Mouse (Mus musculus) kidney, adult 2 months (tissue): ENCODE results near the gene Slc45a3. TPM values are rescaled to one million over a fixed set of nuclear protein-coding genes. Genes with fewer than 3 reads are reported as not detected.

ENCODE experiments used
- DNase-seq: peaks from one replicate; pipeline ENCODE4 v3.0.0; 2021
- H3K27ac ChIP-seq: fragments of 200-500 bp; 2 replicates; pipeline ENCODE4 v1.5.1; 2012; ENCODE audit warnings: low read depth, low read length, control low read depth, inconsistent platforms; ENCODE audit not compliant: insufficient read depth
- H3K27me3 ChIP-seq: fragments of 200-500 bp; replicated peaks from 2 replicates; pipeline ENCODE4 v1.6.1; 2012; ENCODE audit warnings: mild to moderate bottlenecking, moderate library complexity, low read length, inconsistent platforms; ENCODE audit not compliant: control insufficient read depth, insufficient read depth
- H3K36me3 ChIP-seq: fragments of 200-500 bp; 2 replicates; pipeline ENCODE4 v1.6.1; 2012; ENCODE audit warnings: mild to moderate bottlenecking, moderate library complexity, low read length, inconsistent platforms; ENCODE audit not compliant: control insufficient read depth, insufficient read depth
- H3K4me1 ChIP-seq: fragments of 200-500 bp; 2 replicates; pipeline ENCODE4 v1.6.1; 2011; ENCODE audit warnings: low read length; ENCODE audit not compliant: control insufficient read depth, insufficient read depth
- H3K4me3 ChIP-seq: fragments of 200-500 bp; 2 replicates; pipeline ENCODE4 v1.5.1; 2011; ENCODE audit warnings: mild to moderate bottlenecking, low read depth, low read length, control low read depth; ENCODE audit not compliant: insufficient read depth
- CTCF ChIP-seq: fragments of 200-500 bp; conservative IDR thresholded peaks from 2 replicates; pipeline ENCODE4 v1.5.1; 2011; ENCODE audit warnings: low read depth, mild to moderate bottlenecking, control low read depth, low read length, moderate library complexity, mixed read lengths; ENCODE audit not compliant: insufficient read depth, insufficient read length
- POLR2A ChIP-seq: fragments of 200-500 bp; IDR thresholded peaks from one replicate; pipeline ENCODE4 v1.6.1; 2011; ENCODE audit warnings: low read depth, low read length, control low read depth
- WGBS: fragments of 180-500 bp; shearing (Covaris S2); methylation state at CpG from one replicate; pipeline ENCODE4 v1.1.7; 2018; 5-methylcytosine and 5-hydroxymethylcytosine counted together
- polyA plus RNA-seq: library from polyadenylated mRNA; depleted of rRNA; stranded (reverse); fragments of >200 nt; gene quantifications from 2 replicates; pipeline ENCODE4 v1.2.3, GENCODE M21; 2012

Slc45a3 gene
- polyA plus RNA-seq, 1 experiment, result 30.5 TPM

- Histone ChIP-seq H3K36me3 (no peaks in the 10 kb centered on the region), H3K4me3 (no peak overlapping the region), H3K27me3 (no peaks in the 10 kb centered on the region), H3K27ac (no peak overlapping the region), H3K4me1 (peaks cover 52% of the 10 kb centered on the region)
- TF ChIP-seq CTCF (no peak), POLR2A (no peak)
- WGBS, result 68% methylated on average over 5 of the region's 5 CpGs
- DNase-seq, result no peak
These were observed 3.1 kb downstream of the Slc45a3 start for GRCm38 (mm10) chr1:131965818-131966217.

DNA sequence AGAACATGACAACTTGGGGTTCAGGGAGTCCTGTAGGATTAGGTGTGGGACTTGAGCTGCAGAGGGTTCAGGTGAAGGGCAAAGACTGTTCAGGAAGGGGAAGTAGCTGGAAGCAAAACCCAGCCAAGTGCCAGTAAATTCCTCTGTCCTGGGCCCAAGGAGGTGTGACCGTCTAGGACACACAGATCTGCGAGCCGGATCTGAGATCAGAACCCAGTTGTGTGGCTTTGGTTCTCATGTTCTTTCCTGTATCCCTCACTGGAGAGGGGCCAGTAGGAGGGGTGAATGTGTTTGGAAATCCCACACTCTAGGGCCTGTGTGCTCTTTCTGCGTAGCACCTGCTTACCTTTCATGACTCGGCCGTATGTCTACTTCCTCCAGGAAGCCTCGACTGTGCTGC is 4.6 kb downstream of the Slc45a3 start:
- peaks cover 64% of the 10 kb centered on the region for H3K4me1 ChIP-seq
- peak; percentile 76 for DNase-seq
- peak overlapping the region; percentile 75 for H3K27ac ChIP-seq

DNA sequence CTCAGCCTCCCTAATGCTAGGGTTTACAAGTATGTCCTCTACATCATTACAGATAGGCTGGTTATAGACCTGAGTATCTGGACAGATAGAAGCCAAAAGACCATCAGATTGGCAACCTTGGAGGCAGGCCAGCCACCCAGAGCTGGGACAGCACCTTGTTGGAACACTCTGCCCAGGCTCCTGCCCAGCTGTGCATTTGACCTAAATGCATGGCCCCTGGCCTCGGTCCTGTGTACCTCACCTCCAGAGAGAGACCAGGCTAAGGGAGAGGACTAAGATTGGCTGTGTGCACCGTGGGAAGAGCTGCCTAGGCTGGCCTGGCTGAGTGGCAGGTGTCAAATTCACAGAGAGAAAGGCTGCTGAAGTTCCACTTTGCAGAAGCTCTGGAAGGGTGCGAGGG is 5.8 kb downstream of the Slc45a3 start:
- no peak for TF ChIP-seq POLR2A
- TF ChIP-seq CTCF, result no peak

More for the DNA sequence above, 4.6 kb downstream of the Slc45a3 start:
- H3K36me3 ChIP-seq, result no peaks in the 10 kb centered on the region
- no peak overlapping the region for H3K4me3 ChIP-seq
- no peaks in the 10 kb centered on the region for H3K27me3 ChIP-seq
- WGBS, result 27% methylated on average over 7 of the region's 7 CpGs
- TF ChIP-seq CTCF (no peak), POLR2A (no peak)

DNA sequence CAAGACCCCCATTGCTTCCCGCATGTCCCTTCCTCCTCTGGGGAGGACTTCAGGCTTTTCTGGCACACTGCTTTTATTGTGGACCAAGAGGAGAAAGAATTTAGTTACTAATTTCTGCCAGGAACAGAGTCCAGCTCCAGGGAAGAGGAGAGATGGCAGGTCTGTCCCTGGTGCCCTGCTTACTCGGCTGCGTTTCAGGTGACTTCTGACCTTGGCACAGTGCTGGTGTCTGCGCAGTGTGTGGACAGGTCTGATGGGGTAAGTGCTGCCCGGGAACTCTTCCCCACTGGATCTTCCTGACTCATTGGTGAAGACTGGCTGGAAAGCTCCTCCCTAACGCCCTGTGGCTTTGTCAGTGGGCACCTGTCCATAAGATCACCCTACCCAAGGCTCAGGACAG is 6.2 kb downstream of the Slc45a3 start:
- Histone ChIP-seq H3K27me3 (no peaks in the 10 kb centered on the region), H3K27ac (peak overlapping the region; percentile 75), H3K36me3 (no peaks in the 10 kb centered on the region), H3K4me1 (peaks cover 74% of the 10 kb centered on the region), H3K4me3 (no peak overlapping the region)
- peak; percentile 96 for DNase-seq
- 30% methylated on average over 6 of the region's 6 CpGs for WGBS
- TF ChIP-seq CTCF (no peak), POLR2A (no peak)

More for the DNA sequence above, 5.8 kb downstream of the Slc45a3 start:
- H3K27ac ChIP-seq, result peak overlapping the region; percentile 75
- H3K36me3 ChIP-seq, result no peaks in the 10 kb centered on the region
- peaks cover 75% of the 10 kb centered on the region for H3K4me1 ChIP-seq
- H3K27me3 ChIP-seq, result no peaks in the 10 kb centered on the region
- H3K4me3 ChIP-seq, result no peak overlapping the region
- WGBS, result 29% methylated on average over 3 of the region's 3 CpGs
- no peak for DNase-seq

DNA sequence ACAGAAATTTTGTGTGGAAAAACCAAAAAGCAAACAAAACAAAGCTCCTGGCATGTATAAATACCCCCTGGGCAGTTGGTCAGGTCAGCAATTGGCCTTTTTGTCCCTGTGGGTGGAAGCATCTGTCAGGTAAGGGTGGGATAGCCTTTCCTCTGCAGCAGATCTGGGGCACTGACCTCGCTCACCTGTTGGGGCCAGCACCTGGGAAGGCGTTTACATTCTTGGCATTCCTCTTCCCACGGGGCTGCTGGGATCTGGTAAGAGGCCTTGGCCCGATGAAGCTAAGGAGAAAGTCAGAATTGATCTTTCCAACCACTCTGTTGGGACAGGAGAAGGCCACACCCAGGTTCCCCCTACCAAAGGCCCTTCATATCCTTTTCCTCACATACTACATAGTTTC is 7.1 kb downstream of the Slc45a3 start:
- no peak for TF ChIP-seq POLR2A
- TF ChIP-seq CTCF, result no peak
- Histone ChIP-seq H3K4me1 (peaks cover 67% of the 10 kb centered on the region), H3K27me3 (no peaks in the 10 kb centered on the region), H3K4me3 (no peak overlapping the region), H3K27ac (peak overlapping the region; percentile 86), H3K36me3 (no peaks in the 10 kb centered on the region)
- 48% methylated on average over 4 of the region's 4 CpGs for WGBS
- peak; percentile 62 for DNase-seq

GRCm38 (mm10) chr1:131970322-131970660 is 7.5 kb downstream of the Slc45a3 start:
- WGBS, result 32% methylated on average over 5 of the region's 5 CpGs
- peak; percentile 71 for DNase-seq
- Histone ChIP-seq H3K27ac (peak overlapping the region; percentile 86), H3K4me3 (no peak overlapping the region), H3K4me1 (peaks cover 65% of the 10 kb centered on the region), H3K36me3 (no peaks in the 10 kb centered on the region), H3K27me3 (no peaks in the 10 kb centered on the region)
- TF ChIP-seq POLR2A, result no peak
- no peak for TF ChIP-seq CTCF

GRCm38 (mm10) chr1:131970661-131971520 is 8.1 kb downstream of the Slc45a3 start:
- Histone ChIP-seq H3K4me1 (peaks cover 65% of the 10 kb centered on the region), H3K4me3 (peak overlapping the region; percentile 10; the same call in 1 of the 2 replicates), H3K36me3 (no peaks in the 10 kb centered on the region), H3K27me3 (no peaks in the 10 kb centered on the region), H3K27ac (peak overlapping the region; percentile 86)
- TF ChIP-seq CTCF (no peak), POLR2A (no peak)
- 33% methylated on average over 16 of the region's 16 CpGs for WGBS
- no peak for DNase-seq
